Mouse (Mus musculus) liver, embryonic 11.5 days (tissue): ENCODE measurements at regions not wholly inside any gene's neighbourhood (a gene's known extent, or its start where the extent isn't known, plus 50 kb on each side); places are given as distances from the start of the nearest gene placed in this dataset.
A peak's percentile ranks its signal among the peaks of the same experiment; 100 is the strongest.

Experiments used
- ATAC-seq: fragments of 200-750 bp; cut with Nextera tagmentation; replicated peaks from 2 replicates; pipeline ENCODE4 v1.8.0; 2017; ENCODE audit warnings: moderate number of reproducible peaks, mild to moderate bottlenecking, moderate TSS enrichment, moderate library complexity; ENCODE audit not compliant: low FRiP score
- DNase-seq: peaks from one replicate; pipeline ENCODE4 v3.0.0-alpha.2; 2017; ENCODE audit warnings: low spot score
- H3K27ac ChIP-seq: fragments of 300-500 bp; sonication (generic); 2 replicates; pipeline ENCODE4 v1.5.1; 2014; ENCODE audit warnings: mild to moderate bottlenecking, low read depth, low read length, control low read depth
- H3K27me3 ChIP-seq: fragments of 300-500 bp; sonication (generic); replicated peaks from 2 replicates; pipeline ENCODE4 v1.6.1; 2014; ENCODE audit warnings: low read length, mixed read lengths; ENCODE audit not compliant: control insufficient read depth, insufficient read depth
- H3K36me3 ChIP-seq: fragments of 300-500 bp; sonication (generic); 2 replicates; pipeline ENCODE4 v1.6.1; 2014; ENCODE audit warnings: mild to moderate bottlenecking, low read length, moderate library complexity, mixed read lengths; ENCODE audit not compliant: control insufficient read depth, insufficient read depth
- H3K4me1 ChIP-seq: fragments of 300-500 bp; sonication (generic); replicated peaks from 2 replicates; pipeline ENCODE4 v1.6.1; 2014; ENCODE audit warnings: low read length, mixed read lengths; ENCODE audit not compliant: control insufficient read depth, insufficient read depth
- H3K4me2 ChIP-seq: fragments of 300-500 bp; sonication (generic); 2 replicates; pipeline ENCODE4 v1.6.1; 2014; ENCODE audit warnings: mild to moderate bottlenecking, control low read depth, moderate library complexity
- H3K4me3 ChIP-seq: fragments of 300-500 bp; sonication (generic); 2 replicates; pipeline ENCODE4 v1.5.1; 2014; ENCODE audit warnings: low read depth, low read length, control low read depth
- H3K9ac ChIP-seq: fragments of 300-500 bp; sonication (generic); 2 replicates; pipeline ENCODE4 v1.6.1; 2014; ENCODE audit warnings: low read depth, low read length, control low read depth
- H3K9me3 ChIP-seq: fragments of 300-500 bp; sonication (generic); 2 replicates; pipeline ENCODE4 v1.6.1; 2016; ENCODE audit warnings: low read length, inconsistent platforms, mixed read lengths; ENCODE audit not compliant: control insufficient read depth
- WGBS: fragments of 180-500 bp; shearing (Covaris S2); extraction: QIAGEN DNeasy Blood & Tissue Kit; methylation state at CpG from one replicate; pipeline ENCODE4 v1.1.7; 2014; 5-methylcytosine and 5-hydroxymethylcytosine counted together

GRCm38 (mm10) chr7:117065771-117066170 is 315.0 kb upstream of the Xylt1 start:
- no peak overlapping the region for H3K27ac ChIP-seq
- WGBS: 37% methylated on average over 2 of the region's 2 CpGs
- ATAC-seq: no peak

DNA sequence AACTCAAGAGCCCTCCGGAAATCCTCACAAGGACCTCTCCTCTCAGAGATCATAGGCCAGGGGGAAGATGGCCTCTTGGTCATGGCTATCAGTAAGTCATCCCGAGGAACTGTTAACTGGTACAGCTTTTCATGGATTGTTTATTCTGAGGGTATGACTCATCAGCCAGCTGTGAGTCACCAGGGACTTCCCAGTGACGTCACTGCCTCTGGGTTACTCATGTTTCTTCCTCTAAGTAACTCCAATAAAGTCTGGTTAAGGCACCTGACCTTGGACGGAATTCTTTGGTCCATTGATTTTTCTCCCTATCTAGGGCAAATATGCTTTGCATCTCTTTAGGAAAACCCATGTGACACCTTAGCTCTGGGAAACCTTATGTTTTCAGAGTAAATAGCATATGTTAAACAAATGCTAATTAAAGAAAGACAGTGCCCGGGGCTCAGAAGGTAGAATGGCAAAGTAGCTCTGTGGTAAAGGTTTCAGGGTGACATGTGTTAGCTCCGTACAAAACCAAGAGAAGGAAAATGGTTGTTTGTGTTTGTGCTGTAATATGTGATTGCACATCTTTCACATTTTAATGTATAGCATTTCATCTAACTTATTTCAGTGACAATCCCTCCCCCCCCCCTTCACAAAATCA is 289.7 kb upstream of the Xylt1 start:
- Histone ChIP-seq H3K4me1 (no peaks in the 10 kb centered on the region; the same call in 1 of the 2 replicates), H3K27me3 (no peaks in the 10 kb centered on the region), H3K27ac (no peak overlapping the region), H3K9me3 (no peaks in the 10 kb centered on the region), H3K36me3 (no peaks in the 10 kb centered on the region), H3K4me3 (no peak overlapping the region), H3K4me2 (no peak overlapping the region), H3K9ac (no peak overlapping the region)
- ATAC-seq (no peak), DNase-seq (no peak)
- 45% methylated on average over 6 of the region's 6 CpGs for WGBS

More at GRCm38 (mm10) chr7:117065771-117066170, 315.0 kb upstream of the Xylt1 start:
- no peaks in the 10 kb centered on the region for H3K9me3 ChIP-seq
- H3K27me3 ChIP-seq: no peaks in the 10 kb centered on the region
- no peak for DNase-seq
- no peaks in the 10 kb centered on the region for H3K36me3 ChIP-seq
- H3K9ac ChIP-seq: no peak overlapping the region
- H3K4me1 ChIP-seq: no peaks in the 10 kb centered on the region
- no peak overlapping the region for H3K4me3 ChIP-seq
- no peak overlapping the region for H3K4me2 ChIP-seq

GRCm38 (mm10) chr7:117092860-117093259 is 287.9 kb upstream of the Xylt1 start:
- Histone ChIP-seq H3K4me3 (no peak overlapping the region), H3K4me2 (no peak overlapping the region), H3K36me3 (no peaks in the 10 kb centered on the region), H3K27me3 (no peaks in the 10 kb centered on the region), H3K9me3 (no peaks in the 10 kb centered on the region), H3K4me1 (no peaks in the 10 kb centered on the region; the same call in 1 of the 2 replicates), H3K27ac (no peak overlapping the region), H3K9ac (no peak overlapping the region)
- 60% methylated on average over 4 of the region's 4 CpGs for WGBS
- DNase-seq (no peak), ATAC-seq (no peak)

DNA sequence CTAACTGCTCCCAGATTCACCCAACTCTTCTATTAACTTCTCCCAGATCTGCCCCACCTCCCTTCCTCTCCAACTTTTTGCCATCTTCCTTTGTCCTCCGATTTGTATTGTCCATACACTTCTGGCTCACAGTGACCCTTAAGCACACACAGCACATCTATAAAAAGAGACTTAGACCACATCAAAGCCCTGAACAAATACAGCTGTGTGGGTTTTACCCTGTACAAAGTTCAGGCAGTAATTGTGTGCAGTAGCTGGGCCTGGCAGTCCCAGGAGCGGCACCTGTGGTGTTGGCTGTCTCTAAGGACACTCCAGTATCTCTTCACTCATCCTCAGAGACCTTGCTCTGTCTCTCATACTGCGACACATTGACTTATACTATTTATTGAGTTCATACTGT is 283.2 kb upstream of the Xylt1 start:
- H3K4me2 ChIP-seq: no peak overlapping the region
- 72% methylated on average over 3 of the region's 3 CpGs for WGBS

DNA sequence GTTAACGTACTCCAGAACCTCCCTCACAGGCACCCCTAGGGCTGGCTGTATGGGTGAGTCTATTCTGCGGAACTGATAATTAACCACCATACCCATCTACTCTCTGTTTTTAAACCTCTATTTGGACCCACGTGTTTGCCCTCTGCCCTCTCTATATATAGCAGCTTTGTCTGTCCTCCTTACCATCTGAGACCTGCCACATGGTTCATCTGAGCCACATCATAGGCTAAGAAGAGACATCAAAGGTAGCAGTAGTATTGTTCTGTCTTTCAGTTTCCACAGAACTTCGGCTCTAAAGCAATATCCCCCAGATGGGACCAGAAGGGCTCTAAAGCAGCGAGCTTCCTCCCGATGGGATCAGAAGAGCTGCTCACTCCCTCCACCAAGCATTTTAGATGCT is 281.7 kb upstream of the Xylt1 start:
- 76% methylated on average over 6 of the region's 6 CpGs for WGBS
- Histone ChIP-seq H3K4me3 (no peak overlapping the region), H3K4me2 (no peak overlapping the region), H3K9ac (no peak overlapping the region), H3K4me1 (no peaks in the 10 kb centered on the region), H3K27me3 (no peaks in the 10 kb centered on the region), H3K9me3 (no peaks in the 10 kb centered on the region), H3K27ac (no peak overlapping the region), H3K36me3 (no peaks in the 10 kb centered on the region)
- DNase-seq (no peak), ATAC-seq (no peak)

More for the DNA sequence above, 283.2 kb upstream of the Xylt1 start:
- no peaks in the 10 kb centered on the region for H3K36me3 ChIP-seq
- H3K27me3 ChIP-seq: no peaks in the 10 kb centered on the region
- ATAC-seq (0 out of 2 replicates have a peak, but pooled peaks have one; percentile 45), DNase-seq (no peak)
- no peak overlapping the region for H3K9ac ChIP-seq
- H3K4me3 ChIP-seq: no peak overlapping the region
- no peak overlapping the region for H3K27ac ChIP-seq
- H3K4me1 ChIP-seq: no peaks in the 10 kb centered on the region
- no peaks in the 10 kb centered on the region for H3K9me3 ChIP-seq

DNA sequence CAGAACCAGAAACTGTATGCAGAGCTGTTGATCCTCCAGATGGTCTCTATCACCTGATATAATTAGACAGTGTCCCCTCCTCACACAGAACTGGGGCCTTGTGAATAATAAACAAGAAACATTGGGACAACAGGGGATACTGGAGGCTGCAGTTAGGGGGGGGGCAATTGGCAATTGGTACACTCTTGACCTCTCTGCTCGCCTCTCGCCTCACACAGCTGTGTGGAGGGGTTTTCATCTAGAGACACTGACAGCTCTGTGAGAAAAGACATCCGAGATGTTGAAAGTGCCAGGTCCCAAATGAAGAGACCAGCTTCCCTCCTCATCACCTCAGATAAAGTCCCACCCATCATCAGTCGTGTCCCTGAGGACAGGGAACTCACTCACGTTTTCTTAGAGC is 277.7 kb upstream of the Xylt1 start:
- Histone ChIP-seq H3K4me2 (no peak overlapping the region), H3K27ac (no peak overlapping the region), H3K4me3 (no peak overlapping the region), H3K9ac (no peak overlapping the region), H3K9me3 (no peaks in the 10 kb centered on the region), H3K27me3 (no peaks in the 10 kb centered on the region), H3K36me3 (no peaks in the 10 kb centered on the region), H3K4me1 (no peaks in the 10 kb centered on the region)
- no peak for ATAC-seq
- 57% methylated on average over 5 of the region's 5 CpGs for WGBS
- no peak for DNase-seq

GRCm38 (mm10) chr7:117106691-117107191 is 274.0 kb upstream of the Xylt1 start:
- DNase-seq (no peak), ATAC-seq (no peak)
- Histone ChIP-seq H3K4me1 (no peaks in the 10 kb centered on the region), H3K9me3 (no peaks in the 10 kb centered on the region), H3K9ac (no peak overlapping the region), H3K36me3 (no peaks in the 10 kb centered on the region), H3K27me3 (no peaks in the 10 kb centered on the region), H3K4me3 (no peak overlapping the region), H3K27ac (no peak overlapping the region), H3K4me2 (no peak overlapping the region)
- WGBS: 84% methylated on average over 7 of the region's 7 CpGs

DNA sequence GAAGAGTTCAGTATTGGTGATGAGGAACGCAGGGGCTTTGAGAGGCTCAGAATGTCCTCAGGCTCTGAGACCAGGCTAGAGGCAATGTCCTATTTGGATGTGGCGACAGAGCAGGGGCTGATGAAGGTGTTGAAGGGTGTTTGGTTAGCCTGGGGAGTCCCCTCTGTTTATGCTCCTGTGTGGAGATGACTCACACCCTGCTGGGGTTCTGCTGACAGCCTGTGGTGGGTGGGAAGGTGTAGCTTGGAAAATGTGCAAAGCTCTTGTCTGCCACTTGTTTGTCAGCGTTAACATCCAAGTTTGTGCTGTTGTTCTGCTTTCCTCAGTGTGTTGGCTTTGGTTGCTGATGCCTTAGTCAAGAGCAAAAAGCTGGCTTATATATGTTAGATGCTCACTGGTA is 272.4 kb upstream of the Xylt1 start:
- Histone ChIP-seq H3K27ac (no peak overlapping the region), H3K9ac (no peak overlapping the region), H3K4me3 (no peak overlapping the region), H3K36me3 (no peaks in the 10 kb centered on the region), H3K27me3 (no peaks in the 10 kb centered on the region), H3K4me2 (no peak overlapping the region), H3K4me1 (no peaks in the 10 kb centered on the region), H3K9me3 (no peaks in the 10 kb centered on the region)
- 55% methylated on average over 3 of the region's 3 CpGs for WGBS
- DNase-seq: no peak
- no peak for ATAC-seq

GRCm38 (mm10) chr7:117127728-117128127 is 253.1 kb upstream of the Xylt1 start:
- no peak overlapping the region for H3K4me3 ChIP-seq
- 29% methylated on average over 3 of the region's 3 CpGs for WGBS
- no peak for ATAC-seq

More at GRCm38 (mm10) chr7:117127728-117128127, 253.1 kb upstream of the Xylt1 start:
- H3K27ac ChIP-seq: no peak overlapping the region
- no peaks in the 10 kb centered on the region for H3K27me3 ChIP-seq
- no peak overlapping the region for H3K9ac ChIP-seq
- H3K4me1 ChIP-seq: no peaks in the 10 kb centered on the region
- no peak for DNase-seq
- no peak overlapping the region for H3K4me2 ChIP-seq
- H3K36me3 ChIP-seq: no peaks in the 10 kb centered on the region
- no peaks in the 10 kb centered on the region for H3K9me3 ChIP-seq
